Mouse (Mus musculus) heart, postnatal 0 days (tissue): Measurements from ENCODE around the gene Poldip3.

Experiments used
- CTCF ChIP-seq: IDR thresholded peaks from 2 replicates; pipeline ENCODE4 v1.5.1; 2016; ENCODE audit warnings: antibody characterized with exemption, control low read depth, low read depth
- EP300 ChIP-seq: IDR thresholded peaks from 2 replicates; pipeline ENCODE4 v1.6.1; 2016; ENCODE audit warnings: antibody characterized with exemption, low read depth

GRCm38 (mm10) chr15:83155672-83156419 is 6.7 kb upstream of the Poldip3 start:
- TF ChIP-seq CTCF (no peak), EP300 (no peak)
